Comparison of ENCODE assay signal across 18 mouse cellular contexts in the genomic region with DNA sequence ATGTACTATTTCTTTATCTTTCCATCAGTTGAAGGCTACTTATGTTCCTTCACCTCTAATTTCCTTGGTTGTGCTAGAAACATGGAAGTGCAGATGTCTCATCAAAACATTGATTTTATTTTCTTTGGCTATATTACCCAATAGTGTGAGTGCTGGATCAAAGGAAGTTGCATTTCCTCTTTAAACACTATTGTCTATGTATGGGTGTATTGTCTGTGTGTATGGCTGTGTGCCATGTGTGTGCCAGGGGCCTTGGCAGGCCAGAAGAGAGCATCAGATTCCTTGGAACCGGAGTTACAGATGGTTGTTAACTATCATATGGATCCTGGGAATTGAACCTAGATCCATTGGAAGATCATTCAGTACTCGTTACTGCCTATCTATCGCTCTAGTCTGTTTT. TPM values are rescaled to one million over a fixed set of nuclear protein-coding genes. Genes with fewer than 3 reads are reported as not detected.
A peak's percentile ranks its signal among the peaks of the same experiment; 100 is the strongest.
DNase-seq lines count a peak whose midpoint lies in the region; ATAC-seq and TF ChIP-seq lines count a peak whose summit lies in the region.
"Had no signal": no experiment of that assay in that cellular context is flagged by ENCODE, and none has a peak within 500 bp of the region (broad histone marks: within the 10 kb centered on the region; RNA-seq: fewer than 3 reads in every experiment).

No protein-coding gene starts in this region.

- no peak overlapping the region for H3K4me3 ChIP-seq in bone marrow macrophage, adult 2 months (ENCODE audit: insufficient read depth, low read length)
- H3K4me3 ChIP-seq: embryonic facial prominence, embryonic 10.5 days; embryonic facial prominence, embryonic 12.5 days; forebrain, embryonic 13.5 days; forebrain, embryonic 15.5 days had no signal

- TF ChIP-seq POLR2A in bone marrow macrophage, adult 2 months (IDR thresholded peaks at IDR 0.05; ENCODE audit: borderline replicate concordance, low read depth, low read length), result no peak

- DNase-seq in layer of hippocampus, adult 9-10 months (ENCODE audit: low spot score), result no peak
- DNase-seq in spleen, postnatal 36 days (ENCODE audit: low spot score in 2 of 2), result no peak
- DNase-seq: adrenal gland, adult 2 months; adrenal gland, postnatal 10 days; adrenal gland, postnatal 25 days; cerebellum, adult 11-12 months; cerebellum, adult 2 months; cerebellum, adult 9-10 months; cerebellum, postnatal 10 days; cerebellum, postnatal 25 days had no signal

- no peak for TF ChIP-seq CTCF in bone marrow macrophage, adult 2 months (IDR thresholded peaks at IDR 0.05; ENCODE audit: low read depth, low read length)

- peak; percentile 71 for ATAC-seq in granulocyte monocyte progenitor cell, adult 5-6 weeks (replicated peaks; ENCODE audit: poor library complexity, severe bottlenecking)
- peak; percentile 34 for ATAC-seq in megakaryocyte progenitor cell, adult 5-6 weeks (replicated peaks; ENCODE audit: poor library complexity)
- no peak for ATAC-seq in frontal cortex, adult (ENCODE audit: low TSS enrichment)
- ATAC-seq: forebrain, embryonic 13.5 days; forebrain, embryonic 15.5 days had no signal

- peaks cover 30% of the 10 kb centered on the region for H3K4me1 ChIP-seq in bone marrow macrophage, adult 2 months (ENCODE audit: control insufficient read depth, insufficient read depth, low read length)
- H3K4me1 ChIP-seq: embryonic facial prominence, embryonic 10.5 days; embryonic facial prominence, embryonic 12.5 days; forebrain, embryonic 13.5 days; forebrain, embryonic 15.5 days had no signal

- 0 out of 2 replicates have a peak overlapping the region, but pooled peaks have one; percentile 15 for H3K27ac ChIP-seq in bone marrow macrophage, adult 2 months (ENCODE audit: insufficient read depth, low read depth, low read length)
- H3K27ac ChIP-seq: embryonic facial prominence, embryonic 10.5 days; embryonic facial prominence, embryonic 12.5 days; forebrain, embryonic 13.5 days; forebrain, embryonic 15.5 days had no signal

RNA-seq across cellular contexts. Expression of gene Tmem243, which starts 29.1 kb away (rescaled TPM):
- 92.7 and 99.2 TPM in 2 replicates for polyA plus RNA-seq in bone marrow macrophage, adult 2 months (2012; ENCODE audit: insufficient read depth, insufficient read length, missing spikeins)
- total RNA-seq in granulocyte monocyte progenitor cell, adult 5-6 weeks (2014; fragmentation: Nextera tagmentation), result 11.2 and 17.3 TPM in 2 replicates
- 19.2 and 26.2 TPM in 2 replicates for total RNA-seq in granulocyte monocyte progenitor cell, adult 5-6 weeks (2017)
- total RNA-seq in megakaryocyte progenitor cell, adult 5-6 weeks (2015), result 30.1 and 30.4 TPM in 2 replicates
- total RNA-seq in megakaryocyte progenitor cell, adult 5-6 weeks (2017), result 18.3 and 19.9 TPM in 2 replicates
